Mouse (Mus musculus) ovary, postnatal 10 days (tissue): ENCODE results near the gene Syngap1.

Experiments
- DNase-seq: peaks from one replicate; pipeline ENCODE4 v3.0.0; 2022; ENCODE audit warnings: low spot score

Gene Syngap1

DNA sequence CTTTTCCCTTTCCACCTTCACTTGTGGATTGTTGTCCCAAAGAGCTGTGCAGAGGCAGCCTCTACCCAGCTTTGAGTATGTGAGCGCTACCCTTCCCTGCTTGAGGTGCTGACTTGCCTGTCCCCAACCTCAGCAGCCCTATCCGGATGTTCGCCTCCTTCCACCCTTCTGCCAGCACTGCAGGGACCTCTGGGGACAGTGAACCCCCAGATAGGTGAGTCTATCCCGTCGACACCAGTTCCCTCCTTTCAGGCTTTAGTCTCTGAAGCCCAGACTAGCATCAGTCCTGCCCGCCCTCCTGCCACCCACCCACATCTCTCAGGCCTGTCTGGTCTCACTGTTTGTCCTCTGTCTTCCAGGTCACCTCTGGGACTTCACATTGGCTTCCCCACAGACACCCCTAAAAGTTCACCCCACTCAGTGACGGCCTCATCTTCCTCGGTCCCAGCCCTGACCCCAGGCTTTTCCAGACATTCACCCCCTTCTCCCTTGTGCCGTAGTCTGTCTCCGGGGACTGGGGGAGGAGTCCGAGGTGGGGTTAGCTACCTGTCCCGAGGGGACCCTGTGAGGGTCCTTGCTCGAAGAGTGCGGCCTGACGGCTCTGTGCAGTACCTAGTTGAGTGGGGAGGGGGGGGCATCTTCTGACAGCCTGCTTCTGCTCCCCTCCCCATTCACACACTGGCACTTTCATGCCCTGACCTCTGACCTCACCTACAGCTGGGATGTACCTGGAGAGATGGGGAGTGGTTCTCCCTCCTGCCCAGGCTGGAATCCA lies 3.9 kb upstream of the Syngap1 start:
- no peak for DNase-seq

DNA sequence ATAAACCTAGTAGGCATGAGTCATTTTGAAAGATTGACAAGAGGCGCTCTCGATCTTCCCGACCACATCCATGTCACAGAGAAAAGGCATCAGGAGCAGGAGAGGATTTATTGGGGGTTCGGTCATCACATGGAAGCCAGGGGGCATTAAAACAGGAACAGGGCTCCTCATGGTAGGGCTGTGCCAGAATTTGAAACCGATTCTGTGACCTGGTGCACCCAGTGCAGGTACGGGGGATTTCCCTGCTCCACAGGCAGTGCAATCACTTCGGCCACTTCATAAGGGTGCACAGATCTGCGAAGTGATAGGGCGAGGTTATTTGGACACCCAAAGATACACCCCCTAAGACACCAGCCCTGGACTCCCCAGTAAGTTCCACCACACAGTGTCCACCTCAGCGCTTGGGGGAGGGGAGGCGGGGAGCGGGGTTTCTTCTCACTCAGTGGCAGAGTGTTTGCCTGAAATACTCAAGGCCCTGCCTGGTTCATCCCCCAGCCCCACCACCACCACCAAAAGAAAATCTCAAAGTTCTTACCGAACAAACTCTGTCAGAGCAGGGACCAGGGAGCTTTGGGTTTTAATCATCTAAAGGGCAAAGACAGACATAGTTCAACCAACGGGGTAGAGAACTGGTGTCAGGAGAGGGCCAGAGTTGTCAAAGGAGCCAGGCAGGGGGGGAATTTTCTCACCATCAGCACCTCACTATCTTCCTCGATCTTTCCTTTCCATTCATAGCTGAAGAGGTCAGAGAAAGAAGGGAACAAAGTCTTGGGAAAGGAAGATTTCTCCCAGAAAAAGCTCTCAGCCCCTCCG lies 3.0 kb upstream of the Syngap1 start:
- no peak for DNase-seq

DNA sequence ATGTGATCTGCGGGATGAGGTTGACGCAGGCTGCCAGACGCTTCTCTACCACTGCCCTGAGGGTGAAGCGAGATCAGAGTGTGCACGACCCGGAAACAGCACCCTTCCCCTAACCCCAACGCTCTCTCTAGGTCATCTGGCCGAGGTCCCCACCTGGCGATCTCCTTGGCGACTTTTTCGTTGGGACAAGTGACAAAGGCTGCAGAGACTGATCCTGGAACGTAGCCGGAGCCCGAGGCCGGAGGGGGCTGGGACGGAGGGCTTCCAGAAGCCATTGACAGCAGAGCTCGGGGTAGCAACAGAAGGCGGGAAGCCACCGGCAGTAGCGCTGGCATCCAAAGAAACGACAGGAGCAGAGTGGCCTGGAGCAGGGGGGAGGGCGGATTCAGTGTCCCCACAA lies 2.3 kb upstream of the Syngap1 start:
- DNase-seq, result no peak

DNA sequence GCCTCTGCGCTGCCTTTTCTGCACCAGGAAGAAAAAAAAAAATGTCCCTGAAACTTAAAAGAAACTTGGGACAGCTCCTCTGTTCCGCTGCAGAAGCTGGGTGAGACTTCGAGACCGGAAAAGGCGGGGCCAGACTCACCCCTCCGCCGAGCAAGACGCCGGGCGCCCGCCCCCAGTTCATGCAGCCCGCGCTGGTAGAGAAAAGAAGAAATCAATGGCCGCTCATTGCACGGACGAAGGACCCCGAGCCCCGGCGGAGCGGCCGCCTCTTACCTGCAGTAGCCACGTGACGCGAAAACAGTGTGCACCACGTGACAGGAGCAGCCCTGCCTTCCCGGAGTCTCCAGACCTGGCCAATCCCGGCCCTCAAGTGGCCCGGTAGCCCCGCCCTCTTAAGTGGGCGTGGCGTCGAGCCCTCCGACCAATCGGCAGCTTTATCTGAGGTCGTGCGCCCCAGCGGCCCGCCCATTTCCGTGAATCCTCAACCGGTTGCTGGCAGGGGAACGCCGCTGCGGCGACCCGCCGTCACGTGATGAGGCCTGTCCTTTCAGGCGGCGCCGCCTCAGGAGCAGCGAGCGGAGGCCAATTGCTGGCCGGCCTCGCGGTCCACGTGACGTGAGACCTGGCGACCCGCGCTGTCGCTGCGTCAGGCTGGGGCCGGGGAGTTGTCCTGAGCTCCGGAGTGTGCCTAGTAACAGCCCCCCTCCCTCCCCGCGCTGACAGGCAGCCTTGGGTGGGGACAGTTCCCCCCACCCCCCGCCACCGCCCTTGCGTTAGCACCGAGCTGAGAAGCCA lies 1.7 kb upstream of the Syngap1 start, which contains the start of gene Cuta:
TSS of gene Cuta (minus strand) at position 392 of the 795 bp plus-strand sequence.
- peak; percentile 93 for DNase-seq

DNA sequence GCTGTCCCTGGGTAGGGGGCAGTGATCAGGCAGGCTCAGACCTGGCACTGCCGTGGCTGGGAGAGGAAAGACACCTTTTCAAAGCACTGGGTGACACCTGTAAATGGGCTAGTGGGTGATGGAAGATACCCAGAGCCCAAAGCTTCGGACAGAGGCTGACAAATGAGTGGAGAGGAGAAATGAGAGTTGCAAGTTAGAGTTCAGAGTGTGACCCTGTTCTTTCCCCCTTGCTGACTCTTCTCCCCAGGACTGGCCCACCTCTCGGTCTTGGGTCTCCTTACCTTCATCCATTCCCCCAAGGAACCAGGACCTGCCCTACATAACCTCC lies 1.1 kb upstream of the Syngap1 start:
- DNase-seq, result no peak

DNA sequence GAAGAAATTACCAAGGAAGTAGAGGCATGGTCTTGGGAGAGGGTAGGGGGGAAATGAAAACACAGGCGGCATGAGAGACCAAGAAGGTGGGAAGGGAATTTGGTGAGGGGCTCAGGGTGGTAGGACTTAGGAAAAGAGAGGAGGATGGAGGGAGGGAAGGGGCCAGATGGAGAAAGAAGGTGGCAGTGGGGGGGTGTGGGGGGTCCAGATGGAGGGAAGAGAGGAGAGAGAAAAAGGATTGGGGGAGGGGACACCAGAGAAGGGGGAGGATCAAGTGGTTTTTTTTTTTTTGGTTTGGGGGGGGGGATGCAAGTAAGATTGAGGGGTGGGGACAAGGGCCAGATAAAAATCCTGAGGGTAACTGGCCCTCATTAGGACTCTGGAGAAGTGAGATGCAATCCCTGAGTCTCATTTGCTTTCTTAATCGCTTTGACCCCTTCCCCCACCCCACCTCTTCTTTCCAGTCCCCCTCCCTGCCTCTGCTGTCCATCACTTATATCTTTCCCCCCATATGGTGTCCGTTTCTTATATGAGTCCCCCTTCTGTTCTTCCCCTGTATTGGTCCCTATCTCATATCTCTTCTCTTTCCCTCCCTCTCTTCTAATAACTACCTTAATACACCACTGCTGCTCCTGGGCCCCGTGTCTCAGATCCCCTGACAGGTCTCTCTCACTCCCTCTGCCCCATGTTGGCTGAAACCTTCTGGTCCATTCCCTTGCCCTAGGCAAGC lies 953 bp downstream of the Syngap1 start:
- no peak for DNase-seq

DNA sequence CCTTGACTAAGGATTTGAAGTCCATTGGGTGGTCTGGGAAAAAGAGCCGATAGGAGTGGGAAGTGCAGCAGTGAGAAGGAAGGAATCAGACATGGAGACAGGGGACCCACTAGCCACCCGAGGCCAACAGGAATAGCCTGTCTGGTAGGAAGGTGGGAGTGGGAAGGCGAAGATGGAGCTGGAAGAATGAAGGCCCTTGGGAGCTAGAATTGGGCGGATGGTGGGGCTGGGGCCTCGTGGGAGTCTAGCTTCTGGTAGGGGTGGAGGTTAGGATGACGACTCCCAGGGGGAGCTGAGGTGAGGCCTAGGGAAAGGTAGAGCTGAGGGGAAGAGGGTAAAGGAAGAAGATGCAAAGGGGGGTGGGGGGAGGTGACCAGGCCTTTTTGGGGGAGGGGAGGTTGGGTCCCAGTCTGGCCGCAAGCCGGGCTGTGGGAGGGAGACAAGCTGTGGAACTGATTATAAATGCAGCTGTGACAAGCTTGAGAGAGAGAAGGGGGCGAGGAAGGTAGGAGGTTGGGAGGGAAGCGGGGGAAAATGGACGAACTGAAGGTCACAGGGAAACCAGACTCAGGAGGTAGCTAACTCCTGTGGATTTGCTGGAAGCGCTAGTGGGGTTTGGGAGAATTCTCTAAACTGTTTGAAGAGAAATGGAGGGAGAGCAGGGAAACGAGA lies 4.9 kb downstream of the Syngap1 start:
- DNase-seq, result no peak

DNA sequence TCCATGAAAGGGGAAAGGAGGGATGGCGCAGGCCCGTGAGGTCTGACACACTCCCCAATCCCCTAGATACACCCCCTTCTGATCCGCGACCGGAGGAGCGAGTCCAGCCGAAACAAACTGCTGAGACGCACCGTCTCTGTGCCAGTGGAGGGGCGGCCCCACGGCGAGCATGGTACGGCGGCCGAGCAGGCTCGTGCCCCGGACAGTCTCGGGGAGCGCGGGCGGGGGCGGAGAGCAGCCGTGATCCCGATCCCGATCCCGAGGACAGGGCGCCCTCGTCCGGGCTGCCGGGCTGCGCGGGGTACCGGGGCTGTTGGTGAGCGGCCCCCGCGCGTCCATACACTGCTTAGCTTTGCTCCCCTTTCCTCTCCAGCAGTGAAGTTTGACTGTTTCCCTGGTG lies 5.5 kb downstream of the Syngap1 start:
- DNase-seq, result peak; percentile 68

DNA sequence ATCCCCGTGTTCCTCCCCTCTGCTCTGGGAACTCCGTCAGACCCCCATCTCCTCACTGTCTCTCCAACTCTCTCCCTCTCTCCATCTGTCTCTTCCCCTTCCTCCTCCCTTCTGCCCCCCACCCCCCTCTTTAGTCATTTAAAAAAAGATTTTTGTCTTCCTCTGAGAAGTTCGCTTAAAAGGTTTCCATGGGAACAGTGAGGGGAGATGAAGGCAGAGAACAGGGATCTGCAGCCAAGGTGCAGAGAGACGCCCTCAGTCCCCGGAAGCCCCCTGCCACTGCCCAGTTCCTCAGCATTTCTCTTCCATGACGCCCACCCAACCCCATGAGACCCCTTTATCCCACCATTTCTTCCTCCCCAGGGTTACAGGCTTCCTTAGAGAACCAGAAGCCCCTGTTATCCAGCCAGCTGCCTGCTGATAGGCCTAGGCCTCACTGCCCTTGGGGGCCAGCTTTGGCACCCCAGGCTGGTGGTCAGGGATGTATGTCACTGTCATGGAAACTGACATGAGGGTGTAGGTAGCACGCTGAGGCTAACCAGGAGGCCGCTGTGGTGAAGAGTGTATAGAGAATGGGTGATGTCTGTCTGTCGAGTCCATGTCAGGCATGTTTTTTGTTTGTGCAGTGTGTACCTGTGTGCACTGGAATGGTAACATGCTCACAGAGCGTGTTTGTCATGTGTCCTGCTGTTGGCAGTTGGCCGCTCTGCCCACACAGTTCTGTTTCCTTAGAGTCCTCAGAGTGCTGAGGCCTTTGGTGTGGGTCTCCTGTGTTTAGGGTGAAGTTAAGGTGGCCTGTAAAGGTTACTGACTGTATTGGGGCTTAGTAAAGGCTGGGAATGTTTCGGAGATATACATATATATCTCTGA lies 6.4 kb downstream of the Syngap1 start:
- DNase-seq, result no peak

DNA sequence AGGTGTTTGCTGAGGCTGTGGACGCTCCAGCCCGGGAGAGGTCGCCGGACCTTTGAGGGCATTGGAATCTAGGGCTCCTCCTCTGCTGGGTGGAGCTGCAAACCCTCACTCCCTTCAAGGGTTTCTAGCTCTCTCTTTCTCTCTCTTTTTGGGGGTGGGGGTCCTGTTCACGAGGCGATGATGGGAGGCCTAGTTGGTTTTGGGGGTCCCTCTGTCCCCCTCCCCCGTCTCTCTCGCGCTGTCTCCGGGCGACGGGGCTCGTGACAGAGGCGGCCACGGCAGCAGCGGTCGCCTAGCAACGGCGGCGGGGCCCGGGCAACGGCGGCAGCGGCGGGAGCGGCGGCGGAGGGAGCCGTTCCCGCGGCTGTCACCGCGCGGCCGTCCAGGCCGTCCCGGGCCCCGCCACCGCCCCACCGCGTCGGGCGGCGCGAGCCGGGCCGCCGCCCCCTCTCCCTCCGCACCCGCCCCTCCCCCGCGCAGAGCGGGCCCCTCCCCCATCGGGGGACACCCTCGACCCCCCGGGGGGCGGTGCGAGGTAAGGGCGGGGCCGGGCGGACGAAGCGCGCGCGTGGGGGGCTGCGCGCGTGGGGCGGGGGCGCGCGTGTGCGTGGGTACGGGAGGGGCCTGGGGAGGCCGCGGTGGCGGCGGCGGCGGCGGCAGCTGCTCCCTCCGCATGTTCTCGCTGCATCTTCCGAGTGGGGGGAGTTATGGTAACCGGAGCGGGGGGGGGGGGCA lies 7.4 kb downstream of the Syngap1 start:
- no peak for DNase-seq

DNA sequence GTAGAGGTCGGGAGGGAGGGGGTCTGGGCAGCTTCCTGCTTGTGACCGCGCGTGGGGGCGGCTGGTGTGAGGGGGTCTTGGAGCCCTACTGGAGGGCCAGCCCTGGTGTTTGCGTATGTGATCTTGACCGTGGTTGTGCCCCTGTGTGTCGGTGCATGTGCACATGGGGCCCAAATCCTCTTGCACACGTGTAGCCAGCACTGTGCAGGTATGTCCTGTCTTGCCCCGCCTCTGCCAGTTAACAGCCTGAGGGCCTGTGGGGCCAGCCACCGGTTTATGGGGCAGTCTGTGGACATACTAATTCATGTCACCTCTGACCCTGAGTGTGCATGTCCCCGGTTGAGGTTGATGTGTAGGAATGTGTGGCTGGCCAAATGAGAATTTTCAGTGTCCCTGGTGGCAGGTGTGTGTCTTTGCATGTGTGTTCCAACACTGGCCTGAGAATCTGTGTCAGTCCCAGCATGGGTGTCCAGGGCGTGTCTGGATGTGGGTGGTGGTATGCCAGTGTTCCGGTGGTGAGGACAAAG lies 8.1 kb downstream of the Syngap1 start:
- DNase-seq, result no peak

DNA sequence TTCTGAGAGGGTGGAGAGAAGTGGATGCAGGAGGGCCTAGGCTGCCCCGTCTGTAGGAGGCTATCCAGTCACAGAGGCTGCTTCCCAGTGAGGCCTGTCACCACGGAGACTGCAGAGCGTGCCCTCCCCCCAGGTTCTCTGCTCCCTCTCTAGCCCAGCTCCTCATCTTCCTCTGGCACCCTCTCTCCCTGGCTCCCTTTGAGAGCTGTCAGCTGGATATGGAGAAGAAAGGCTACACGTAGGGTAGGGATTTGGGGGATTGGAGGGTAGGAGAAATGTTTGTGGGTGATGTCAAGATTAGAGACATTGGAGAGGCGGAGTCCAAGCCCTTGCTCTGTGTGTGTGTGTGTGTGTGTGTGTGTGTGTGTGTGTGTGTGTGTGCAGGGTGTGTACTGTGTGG lies 8.8 kb downstream of the Syngap1 start:
- DNase-seq, result no peak

DNA sequence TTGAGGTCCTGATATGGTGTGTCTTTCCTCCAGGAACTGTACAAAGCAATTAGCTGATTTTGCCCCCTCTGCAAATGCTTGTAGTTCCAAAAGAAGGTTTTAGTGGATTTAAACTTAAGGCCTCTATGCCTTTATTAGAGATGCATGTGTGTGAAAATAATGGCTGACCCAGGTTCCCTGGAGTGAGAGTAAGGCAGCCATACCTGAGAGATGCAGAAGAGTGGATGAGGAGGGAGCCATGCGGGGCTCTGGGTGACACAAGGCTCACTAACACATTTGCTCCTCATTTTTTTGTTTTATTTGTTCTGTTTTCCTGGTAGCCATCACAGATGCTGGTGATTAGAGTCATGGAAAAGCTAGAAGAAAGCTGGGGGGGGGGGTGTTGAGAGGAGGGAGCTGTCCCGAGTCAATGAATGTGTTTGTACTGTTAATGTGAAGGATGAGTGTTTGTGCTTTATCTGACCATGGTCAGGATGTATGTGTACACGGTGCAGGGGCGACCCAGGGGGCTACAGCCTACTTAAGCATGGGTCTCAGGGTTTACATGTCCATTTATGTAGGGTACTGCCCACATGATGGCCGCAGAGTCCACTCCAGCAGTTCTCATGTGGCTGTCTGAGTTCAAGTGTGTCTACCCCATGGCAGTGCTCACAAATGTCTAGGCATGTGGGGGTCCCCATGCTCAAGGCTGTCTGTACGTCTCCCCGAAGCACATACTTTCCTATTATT lies 9.7 kb downstream of the Syngap1 start:
- DNase-seq, result no peak

DNA sequence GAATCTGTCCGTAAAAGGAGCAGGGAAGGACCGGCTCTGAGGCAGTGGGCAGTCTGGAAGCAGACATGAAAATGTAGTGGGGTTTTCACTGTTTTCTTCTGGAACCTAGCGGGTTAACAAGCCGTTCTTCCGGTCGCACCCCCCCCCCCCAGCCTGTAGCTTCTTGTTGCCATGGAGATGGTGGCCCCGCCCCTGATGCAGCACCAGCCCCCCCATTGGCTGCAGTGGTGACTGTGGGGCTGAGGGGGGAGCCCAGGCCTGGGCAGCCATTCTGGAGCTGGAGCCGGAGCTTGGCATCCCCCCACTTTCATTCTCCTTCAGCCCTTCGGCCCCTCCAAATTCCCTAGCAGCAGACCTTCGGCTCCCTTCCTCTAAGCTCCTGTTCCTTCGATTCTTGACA lies 10.4 kb downstream of the Syngap1 start:
- no peak for DNase-seq

DNA sequence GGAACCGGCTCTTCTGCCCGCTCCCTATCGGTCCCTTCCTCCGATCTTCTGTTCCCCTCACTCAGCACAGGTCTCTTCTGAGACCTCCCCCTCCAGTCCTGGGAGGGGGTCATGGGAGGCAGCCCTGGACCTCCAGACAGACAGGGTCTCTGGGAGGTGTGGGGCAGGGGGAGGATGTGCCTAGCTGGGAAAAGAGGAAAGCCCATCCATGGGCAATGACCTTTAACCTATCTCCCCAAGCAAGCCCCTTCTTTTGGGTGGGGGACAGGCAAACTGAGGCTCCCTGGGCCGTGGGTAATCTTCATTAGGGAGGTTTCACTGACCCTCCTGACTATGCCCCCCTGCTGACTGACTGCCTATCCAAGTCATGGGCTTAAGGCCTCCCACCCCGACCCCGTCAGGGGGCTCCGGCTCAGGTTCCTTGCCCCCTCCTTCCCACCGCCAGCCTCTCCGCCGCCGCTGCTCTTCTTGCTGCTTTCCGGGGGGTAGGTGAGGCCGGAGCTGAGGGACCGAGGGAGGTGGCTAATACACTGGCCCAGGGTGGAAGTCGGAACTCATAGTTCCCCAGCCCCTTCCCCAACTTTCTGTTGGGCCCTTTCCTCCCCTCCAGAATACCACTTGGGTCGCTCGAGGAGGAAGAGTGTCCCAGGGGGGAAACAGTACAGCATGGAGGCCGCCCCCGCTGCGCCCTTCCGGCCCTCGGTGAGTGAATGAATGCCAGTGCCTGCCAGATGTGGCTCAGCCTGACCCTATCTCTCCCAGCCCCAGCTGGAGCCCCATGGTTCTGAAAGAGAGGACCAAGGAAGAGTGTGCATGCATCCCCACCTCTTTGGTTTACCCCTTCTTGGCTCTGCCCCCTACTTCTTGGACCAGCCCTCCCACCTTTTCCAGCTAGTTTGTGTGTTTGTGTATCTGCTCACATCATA lies 11.2 kb downstream of the Syngap1 start:
- no peak for DNase-seq

DNA sequence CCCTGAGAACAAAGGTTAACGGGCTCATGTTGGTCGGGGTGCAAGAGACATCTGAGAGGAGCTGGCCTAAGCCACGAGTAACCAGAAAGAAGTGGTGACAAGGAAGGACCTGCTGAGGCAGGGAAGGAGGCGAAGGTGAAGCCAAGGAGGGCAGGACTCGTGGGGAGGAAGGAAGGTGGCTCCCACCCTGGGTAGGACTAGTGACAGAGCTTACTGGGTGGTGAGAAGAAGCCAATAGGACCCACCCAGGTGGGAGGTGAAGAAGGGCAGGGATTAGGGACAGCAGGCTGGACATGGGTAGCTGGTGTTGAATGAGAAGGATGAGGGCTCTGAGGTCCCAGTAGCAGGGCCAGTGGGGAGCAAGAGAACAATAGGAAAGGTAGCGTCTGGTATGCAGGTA lies 12.1 kb downstream of the Syngap1 start:
- DNase-seq, result no peak

DNA sequence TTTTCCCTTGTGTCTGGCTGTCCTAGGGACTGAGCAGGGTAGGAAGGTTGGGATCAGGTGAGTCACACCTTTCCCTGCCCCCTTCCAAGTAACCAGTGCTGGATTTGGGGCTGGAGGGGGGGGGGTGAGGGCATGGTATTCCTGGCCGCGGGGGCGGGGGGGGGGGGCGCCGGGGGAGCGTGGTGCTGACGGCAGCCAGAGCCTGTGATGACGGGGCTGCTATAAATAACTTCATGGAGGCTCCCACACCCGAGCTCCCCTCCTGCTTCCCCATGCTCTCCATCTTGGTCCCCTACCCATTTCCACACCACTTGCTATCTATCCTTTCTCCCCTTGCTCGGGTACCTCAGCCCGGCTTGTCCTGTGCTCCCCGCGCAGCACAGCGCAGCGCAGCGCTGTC lies 12.7 kb downstream of the Syngap1 start:
- no peak for DNase-seq

DNA sequence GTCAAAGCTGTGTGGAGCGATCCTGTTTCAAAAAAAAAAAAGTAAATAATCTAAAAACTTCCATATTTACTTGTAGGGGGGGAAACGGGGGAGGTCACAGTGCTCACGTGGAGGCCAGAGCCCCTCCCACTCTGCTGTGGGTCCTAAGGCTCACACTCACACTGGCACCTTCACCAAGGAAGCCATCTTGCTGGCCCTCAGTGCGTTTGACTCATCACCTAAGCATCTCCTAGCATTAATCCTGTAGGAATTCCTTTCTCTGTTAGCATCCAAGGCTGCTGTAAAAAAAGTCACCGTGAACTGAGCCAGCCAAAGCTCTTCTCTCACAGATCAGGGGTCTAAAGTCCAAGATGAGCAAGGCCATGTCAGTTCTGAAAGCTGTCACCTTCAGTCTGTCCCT lies 15.3 kb downstream of the Syngap1 start:
- DNase-seq, result no peak
